Mouse (Mus musculus): ENCODE results near the gene Sult1c1.

The Sult1c1 gene

GRCm38 (mm10) chr17:53990574-53990973 is at the start of gene Sult1c1:
Gene Sult1c1 (minus strand): TSS chr17:53990674.
- in situ Hi-C loops (cut with MboI, MseI) = no loop called here

GRCm38 (mm10) chr17:54014204-54014603 is 23.7 kb upstream of the Sult1c1 start:
- in situ Hi-C loops (cut with MboI, MseI) = loop anchor here in 1 of 2 experiments (5.0 kb wide), 1 partner anchor 333 kb away; no protein-coding TSS in a partner anchor

- in situ Hi-C loops (cut with MboI, MseI) = loop anchor here in 1 of 2 experiments (5.0 kb wide), 1 partner anchor 336 kb away; no protein-coding TSS in a partner anchor
Measured at GRCm38 (mm10) chr17:54011196-54011595, 20.7 kb upstream of the Sult1c1 start.

- in situ Hi-C loops (cut with MboI, MseI) = loop anchor here in 1 of 2 experiments (5.0 kb wide), 1 partner anchor 337 kb away; no protein-coding TSS in a partner anchor
Measured at GRCm38 (mm10) chr17:54010536-54010935, 20.1 kb upstream of the Sult1c1 start.

GRCm38 (mm10) chr17:54003522-54003921 is 13.0 kb upstream of the Sult1c1 start:
- in situ Hi-C loops (cut with MboI, MseI) = no loop called here

- in situ Hi-C loops (cut with MboI, MseI) = no loop called here
Measured at GRCm38 (mm10) chr17:53973606-53974005, 16.9 kb downstream of the Sult1c1 start.

GRCm38 (mm10) chr17:53941569-53942162 is 48.8 kb downstream of the Sult1c1 start:
- in situ Hi-C loops (cut with MboI, MseI) = loop anchor here (5.0 kb wide), 1 partner anchor 239 kb away; no protein-coding TSS in a partner anchor

- in situ Hi-C loops (cut with MboI, MseI) = loop anchor here (5.0 kb wide), 1 partner anchor 238 kb away; no protein-coding TSS in a partner anchor
Measured at GRCm38 (mm10) chr17:53940726-53941125, 49.7 kb downstream of the Sult1c1 start.
